Mouse (Mus musculus) lung, embryonic 14.5 days (tissue): ENCODE results near the gene 2610008E11Rik. TPM values are rescaled to one million over a fixed set of nuclear protein-coding genes. Genes with fewer than 3 reads are reported as not detected.

ENCODE experiments used
- ATAC-seq: fragments of 200-750 bp; cut with Nextera tagmentation; 2 replicates; pipeline ENCODE4 v1.8.0; 2017; ENCODE audit warnings: mild to moderate bottlenecking, moderate TSS enrichment, moderate library complexity; ENCODE audit not compliant: insufficient read depth
- DNase-seq: peaks from one replicate; pipeline ENCODE4 v3.0.0-alpha.2; 2015
- H3K27ac ChIP-seq: fragments of 300-500 bp; sonication (generic); 2 replicates; pipeline ENCODE4 v1.5.1; 2014; ENCODE audit warnings: low read depth, mild to moderate bottlenecking, moderate library complexity
- H3K27me3 ChIP-seq: fragments of 300-500 bp; sonication (generic); 2 replicates; pipeline ENCODE4 v1.6.1; 2014; ENCODE audit warnings: low read length, control low read depth; ENCODE audit not compliant: insufficient read depth
- H3K36me3 ChIP-seq: fragments of 300-500 bp; sonication (generic); 2 replicates; pipeline ENCODE4 v1.6.1; 2014; ENCODE audit warnings: control low read depth; ENCODE audit not compliant: insufficient read depth
- H3K4me1 ChIP-seq: fragments of 300-500 bp; sonication (generic); 2 replicates; pipeline ENCODE4 v1.6.1; 2014; ENCODE audit warnings: antibody characterized with exemption, control low read depth; ENCODE audit not compliant: insufficient read depth
- H3K4me2 ChIP-seq: fragments of 300-500 bp; sonication (generic); 2 replicates; pipeline ENCODE4 v1.6.1; 2014; ENCODE audit warnings: mild to moderate bottlenecking
- H3K4me3 ChIP-seq: fragments of 300-500 bp; sonication (generic); 2 replicates; pipeline ENCODE4 v1.5.1; 2014; ENCODE audit warnings: low read depth, low read length
- H3K9ac ChIP-seq: fragments of 300-500 bp; sonication (generic); 2 replicates; pipeline ENCODE4 v1.6.1; 2014
- H3K9me3 ChIP-seq: fragments of 300-500 bp; sonication (generic); 2 replicates; pipeline ENCODE4 v1.6.1; 2016; ENCODE audit warnings: low read depth, low read length, control low read depth
- CTCF ChIP-seq: IDR thresholded peaks from 2 replicates; pipeline ENCODE4 v1.5.1; 2016; ENCODE audit warnings: antibody characterized with exemption, low read depth
- polyA plus RNA-seq: library from polyadenylated mRNA; unstranded; fragments of >200 nt; fragmentation: Nextera tagmentation; extraction: Ambion mirVana; gene quantifications from 2 replicates; pipeline ENCODE4 v1.2.1, GENCODE M21; 2014

2610008E11Rik gene
- polyA plus RNA-seq, 1 experiment from 2014 or later, result 30.9 TPM

DNA sequence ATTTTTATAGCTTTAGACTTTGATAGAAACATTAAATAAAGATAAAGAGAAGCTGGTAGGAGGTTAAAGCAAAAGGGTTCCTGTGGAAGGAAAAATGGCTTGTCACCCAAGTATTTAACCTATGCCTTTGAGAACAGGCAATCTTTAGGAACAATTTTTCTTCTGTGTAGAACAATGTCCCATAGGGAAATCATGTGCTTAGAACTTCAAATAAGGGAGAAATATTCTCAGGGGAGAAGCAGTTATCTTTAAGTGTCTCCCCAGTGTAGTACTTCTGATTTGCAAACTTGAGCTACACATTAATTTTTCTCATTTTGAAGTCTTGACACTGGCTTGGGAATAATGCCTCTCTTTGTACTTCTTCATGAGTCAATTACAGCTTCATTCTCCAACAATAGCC is 69.0 kb downstream of the 2610008E11Rik start, which contains the start of gene Olfr57:
Gene Olfr57 (plus strand): TSS at position 301 of the 400 bp plus-strand sequence.
- no peak for ATAC-seq
- Histone ChIP-seq H3K9me3 (no peaks in the 10 kb centered on the region), H3K27ac (no peak within 1 kb of the TSS), H3K27me3 (no peaks in the 10 kb centered on the region), H3K4me1 (no peaks in the 10 kb centered on the region), H3K9ac (no peak within 1 kb of the TSS), H3K4me2 (no peak within 1 kb of the TSS), H3K36me3 (no peaks in the 10 kb centered on the region), H3K4me3 (no peak within 1 kb of the TSS)
- no peak for TF ChIP-seq CTCF
- DNase-seq, result no peak

Other genes with a start within 250 kb of the 2610008E11Rik start
- gene Olfr1356, start 245.4 kb downstream of the 2610008E11Rik start, polyA plus RNA-seq, result not detected in 2 replicates
- 0.07 TPM in 1 of 2 replicates, not detected in the other for gene Olfr1355, start 222.1 kb downstream of the 2610008E11Rik start, polyA plus RNA-seq
- not detected in 2 replicates for gene Olfr1354, start 184.4 kb downstream of the 2610008E11Rik start, polyA plus RNA-seq
- not detected in 2 replicates for gene Olfr8, start 147.0 kb downstream of the 2610008E11Rik start, polyA plus RNA-seq
- gene Olfr1353, start 134.3 kb downstream of the 2610008E11Rik start, polyA plus RNA-seq, result not detected in 2 replicates
- not detected in 2 replicates for gene Olfr1352, start 116.5 kb downstream of the 2610008E11Rik start, polyA plus RNA-seq
- gene Olfr1351, start 85.1 kb downstream of the 2610008E11Rik start, polyA plus RNA-seq, result not detected in 2 replicates
- gene Olfr57, start 68.9 kb downstream of the 2610008E11Rik start, polyA plus RNA-seq, result 0.11 and 0.20 TPM in 2 replicates
- gene Vmn2r80, start 51.2 kb upstream of the 2610008E11Rik start, polyA plus RNA-seq, result not detected in 2 replicates
- not detected in 2 replicates for gene Vmn2r81, start 150.1 kb upstream of the 2610008E11Rik start, polyA plus RNA-seq